Mouse (Mus musculus) ES-E14 (cell line): Measurements from ENCODE around the gene Aldh1l1.

Source experiments
- CHD2 ChIP-seq: IDR thresholded peaks from 2 replicates; pipeline ENCODE4 v1.6.1; 2014; ENCODE audit warnings: mild to moderate bottlenecking, low read depth, low read length, inconsistent platforms
- HCFC1 ChIP-seq: IDR thresholded peaks from 2 replicates; pipeline ENCODE4 v1.6.1; 2012; ENCODE audit warnings: low read length, inconsistent platforms, borderline replicate concordance; ENCODE audit not compliant: insufficient read depth
- MAFK ChIP-seq: IDR thresholded peaks from 2 replicates; pipeline ENCODE4 v1.6.1; 2014; ENCODE audit warnings: mild to moderate bottlenecking, low read depth, low read length, inconsistent platforms; ENCODE audit not compliant: insufficient read depth
- ZNF384 ChIP-seq: IDR thresholded peaks from 2 replicates; pipeline ENCODE4 v1.6.1; 2012; ENCODE audit warnings: low read depth, low read length, inconsistent platforms

DNA sequence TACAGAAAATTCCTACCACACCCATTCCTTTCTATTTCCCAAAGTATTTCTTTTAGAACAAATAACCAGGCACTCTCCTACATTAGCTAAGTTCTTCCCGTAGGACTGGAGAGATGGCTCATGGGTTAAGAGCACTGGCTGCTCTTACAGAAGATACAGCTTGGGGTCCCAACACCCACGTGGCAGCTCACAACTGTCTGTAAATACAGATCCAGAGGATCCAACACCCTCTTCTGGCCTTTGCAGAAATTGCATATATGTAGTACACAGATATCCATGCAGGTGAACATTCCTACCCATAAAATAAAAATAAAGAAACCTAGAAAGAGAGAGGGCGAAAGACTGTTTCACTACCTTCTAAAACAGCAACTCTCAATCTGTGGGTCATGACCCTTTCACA lies 40.2 kb downstream of the Aldh1l1 start:
- TF ChIP-seq ZNF384 (no peak), HCFC1 (no peak), CHD2 (no peak), MAFK (no peak)
